Mouse (Mus musculus) frontal cortex, adult 2 months (tissue): ENCODE measurements around the gene Ogn. TPM values are rescaled to one million over a fixed set of nuclear protein-coding genes. Genes with fewer than 3 reads are reported as not detected.
"Not testable (repeated sequence)": the region's sequence is repeated elsewhere in the genome, so short reads cannot be mapped to it uniquely, and the experiment has no call there.

Experiments
- DNase-seq, 2 experiments: peaks; one replicate each; pipeline ENCODE4 v3.0.0; 2022; ENCODE audit warnings: low spot score in 1 of 2; ENCODE audit errors: extremely low spot score in 1 of 2
- polyA plus RNA-seq: library from polyadenylated mRNA; depleted of rRNA; stranded (reverse); fragments of >200 nt; gene quantifications from 2 replicates; pipeline ENCODE4 v1.2.3, GENCODE M21; 2012; rRNA removed

The Ogn gene
- polyA plus RNA-seq, result 5.5 and 10.3 TPM in 2 replicates

- no peak for DNase-seq
These were observed at the start of gene Ogn for GRCm38 (mm10) chr13:49607714-49608113. Gene Ogn (plus strand): TSS chr13:49608046.

- DNase-seq, result peak in 1 of 2 experiments; percentile 5
These were observed 48.7 kb upstream of the Ogn start for GRCm38 (mm10) chr13:49559185-49559584.

- no peak for DNase-seq
These were observed 47.0 kb upstream of the Ogn start for GRCm38 (mm10) chr13:49560886-49561285.

GRCm38 (mm10) chr13:49564347-49564746, 43.5 kb upstream of the Ogn start:
- DNase-seq, result no peak

GRCm38 (mm10) chr13:49570371-49570770, 37.5 kb upstream of the Ogn start:
- no peak for DNase-seq

- no peak for DNase-seq
These were observed 36.4 kb upstream of the Ogn start for GRCm38 (mm10) chr13:49571418-49571817.

- no peak for DNase-seq
These were observed 26.0 kb upstream of the Ogn start, which contains the start of gene Omd for GRCm38 (mm10) chr13:49581541-49582530. Gene Omd (plus strand): TSS chr13:49582462.

GRCm38 (mm10) chr13:49583859-49584258, 24.0 kb upstream of the Ogn start:
- DNase-seq, result no peak

GRCm38 (mm10) chr13:49584307-49585005, 23.4 kb upstream of the Ogn start:
- DNase-seq, result no peak

GRCm38 (mm10) chr13:49586062-49586461, 21.8 kb upstream of the Ogn start:
- DNase-seq, result peak in 1 of 2 experiments; percentile 6

GRCm38 (mm10) chr13:49602541-49602940, 5.3 kb upstream of the Ogn start:
- DNase-seq, result not testable (repeated sequence)

GRCm38 (mm10) chr13:49603603-49604002, 4.2 kb upstream of the Ogn start:
- no peak for DNase-seq

- DNase-seq, result no peak
These were observed 910 bp downstream of the Ogn start for GRCm38 (mm10) chr13:49608589-49609322.

- no peak for DNase-seq
These were observed 9.2 kb downstream of the Ogn start for GRCm38 (mm10) chr13:49617021-49617420.

- no peak for DNase-seq
These were observed 10.5 kb downstream of the Ogn start for GRCm38 (mm10) chr13:49618365-49618764.

- DNase-seq, result no peak
These were observed 15.4 kb downstream of the Ogn start for GRCm38 (mm10) chr13:49623216-49623615.

- no peak for DNase-seq
These were observed 20.3 kb downstream of the Ogn start for GRCm38 (mm10) chr13:49628167-49628566.

GRCm38 (mm10) chr13:49629076-49629475, 21.2 kb downstream of the Ogn start:
- DNase-seq, result no peak

GRCm38 (mm10) chr13:49639965-49640364, 32.1 kb downstream of the Ogn start:
- DNase-seq, result no peak

GRCm38 (mm10) chr13:49642650-49643049, 34.8 kb downstream of the Ogn start:
- no peak for DNase-seq
